Mouse (Mus musculus) MEL-GATA-1-ER (cell line): ENCODE data around the gene Lrp5.

Experiments used
- DNase-seq: peaks from one replicate; pipeline ENCODE4 v3.0.0-alpha.2; 2012; ENCODE audit warnings: low read depth; ENCODE audit errors: extremely low read depth

The Lrp5 gene

GRCm38 (mm10) chr19:3695976-3696375 lies 9.6 kb upstream of the Lrp5 start:
- DNase-seq: no peak

- DNase-seq: no peak
Measured at GRCm38 (mm10) chr19:3695471-3695870, 9.1 kb upstream of the Lrp5 start.

- no peak for DNase-seq
Measured at GRCm38 (mm10) chr19:3695006-3695405, 8.6 kb upstream of the Lrp5 start.

GRCm38 (mm10) chr19:3694476-3694875 lies 8.1 kb upstream of the Lrp5 start:
- no peak for DNase-seq

- DNase-seq: no peak
Measured at GRCm38 (mm10) chr19:3692414-3693145, 6.2 kb upstream of the Lrp5 start.

GRCm38 (mm10) chr19:3691337-3691736 lies 5.0 kb upstream of the Lrp5 start:
- no peak for DNase-seq

GRCm38 (mm10) chr19:3687676-3688171 lies 1.4 kb upstream of the Lrp5 start:
- no peak for DNase-seq

- no peak for DNase-seq
Measured at GRCm38 (mm10) chr19:3685611-3686214, 651 bp downstream of the Lrp5 start.

GRCm38 (mm10) chr19:3684957-3685580 lies 1.3 kb downstream of the Lrp5 start:
- DNase-seq: no peak

- no peak for DNase-seq
Measured at GRCm38 (mm10) chr19:3684414-3684813, 1.9 kb downstream of the Lrp5 start.

GRCm38 (mm10) chr19:3681310-3681934 lies 4.9 kb downstream of the Lrp5 start:
- DNase-seq: no peak

GRCm38 (mm10) chr19:3680732-3681131 lies 5.6 kb downstream of the Lrp5 start:
- no peak for DNase-seq

- no peak for DNase-seq
Measured at GRCm38 (mm10) chr19:3674122-3674855, 12.1 kb downstream of the Lrp5 start.

GRCm38 (mm10) chr19:3673149-3673548 lies 13.2 kb downstream of the Lrp5 start:
- no peak for DNase-seq

- DNase-seq: no peak
Measured at GRCm38 (mm10) chr19:3669100-3669499, 17.3 kb downstream of the Lrp5 start.

- DNase-seq: no peak
Measured at GRCm38 (mm10) chr19:3668551-3668950, 17.8 kb downstream of the Lrp5 start.

GRCm38 (mm10) chr19:3667979-3668378 lies 18.4 kb downstream of the Lrp5 start:
- DNase-seq: no peak

GRCm38 (mm10) chr19:3667155-3667895 lies 19.0 kb downstream of the Lrp5 start:
- DNase-seq: no peak

GRCm38 (mm10) chr19:3666632-3667031 lies 19.7 kb downstream of the Lrp5 start:
- no peak for DNase-seq

GRCm38 (mm10) chr19:3665510-3665909 lies 20.9 kb downstream of the Lrp5 start:
- no peak for DNase-seq

GRCm38 (mm10) chr19:3657947-3658346 lies 28.4 kb downstream of the Lrp5 start:
- DNase-seq: no peak
